Mouse (Mus musculus) left cerebral cortex, postnatal 14 days (tissue): Measurements from ENCODE around the gene Mrm3. TPM values are rescaled to one million over a fixed set of nuclear protein-coding genes. Genes with fewer than 3 reads are reported as not detected.

Experiments
- DNase-seq, 2 experiments: peaks; one replicate each; pipeline ENCODE4 v3.0.0; 2021 to 2022; ENCODE audit warnings: low spot score in 2 of 2, mixed read lengths in 1 of 2
- intact Hi-C: fragments of 180-260 bp; cut with DNase I; formaldehyde crosslinking; loops from one replicate; pipeline ENCODE4 v1.15.1; 2025
- total RNA-seq, 2 experiments: library from RNA; stranded (reverse); gene quantifications; 2 replicates each; pipeline ENCODE4 v1.2.3; 2021

The Mrm3 gene
- total RNA-seq, 2 experiments from 2014 or later: 15.0 to 15.1 TPM

GRCm38 (mm10) chr11:76279971-76280370 lies 36.5 kb downstream of the Mrm3 start:
- intact Hi-C loops: loop anchor here (10.0 kb wide), 1 partner anchor 405 kb away; no protein-coding TSS in a partner anchor
- no peak for DNase-seq

GRCm38 (mm10) chr11:76283841-76284240 lies 40.3 kb downstream of the Mrm3 start:
- DNase-seq: no peak
- intact Hi-C loops: loop anchor here (10.0 kb wide), 1 partner anchor 409 kb away; no protein-coding TSS in a partner anchor

- DNase-seq: no peak
- intact Hi-C loops: loop anchor here (10.0 kb wide), 1 partner anchor 411 kb away; no protein-coding TSS in a partner anchor
Observed at GRCm38 (mm10) chr11:76285431-76286075, 42.0 kb downstream of the Mrm3 start.

- no peak for DNase-seq
- intact Hi-C loops: loop anchor here (10.0 kb wide), 1 partner anchor 412 kb away; no protein-coding TSS in a partner anchor
Observed at GRCm38 (mm10) chr11:76286534-76287126, 43.1 kb downstream of the Mrm3 start.

- intact Hi-C loops: loop anchor here (10.0 kb wide), 1 partner anchor 412 kb away; no protein-coding TSS in a partner anchor
- no peak for DNase-seq
Observed at GRCm38 (mm10) chr11:76287301-76287700, 43.8 kb downstream of the Mrm3 start.

GRCm38 (mm10) chr11:76288645-76289044 lies 45.1 kb downstream of the Mrm3 start:
- peak; percentile 61 for DNase-seq
- intact Hi-C loops: loop anchor here (10.0 kb wide), 1 partner anchor 414 kb away; no protein-coding TSS in a partner anchor

- intact Hi-C loops: no loop called here
- DNase-seq: peak; percentile 59 to 63
Observed at GRCm38 (mm10) chr11:76290367-76290766, 46.9 kb downstream of the Mrm3 start.

GRCm38 (mm10) chr11:76291960-76292359 lies 48.4 kb downstream of the Mrm3 start:
- intact Hi-C loops: no loop called here
- DNase-seq: no peak

GRCm38 (mm10) chr11:76292398-76292797 lies 48.9 kb downstream of the Mrm3 start:
- DNase-seq: no peak
- intact Hi-C loops: no loop called here

- intact Hi-C loops: no loop called here
- DNase-seq: no peak
Observed at GRCm38 (mm10) chr11:76292831-76293230, 49.3 kb downstream of the Mrm3 start.

- intact Hi-C loops: no loop called here
- DNase-seq: no peak
Observed at GRCm38 (mm10) chr11:76294078-76294477, 50.6 kb downstream of the Mrm3 start.

GRCm38 (mm10) chr11:76294836-76295235 lies 51.3 kb downstream of the Mrm3 start:
- intact Hi-C loops: no loop called here

GRCm38 (mm10) chr11:76297252-76297651 lies 53.7 kb downstream of the Mrm3 start:
- intact Hi-C loops: no loop called here

More at GRCm38 (mm10) chr11:76294836-76295235, 51.3 kb downstream of the Mrm3 start:
- DNase-seq: no peak

GRCm38 (mm10) chr11:76298457-76299000 lies 55.0 kb downstream of the Mrm3 start:
- no peak for DNase-seq
- intact Hi-C loops: no loop called here

More at GRCm38 (mm10) chr11:76297252-76297651, 53.7 kb downstream of the Mrm3 start:
- peak in 1 of 2 experiments; percentile 14 for DNase-seq

Other genes starting within 250 kb of the Mrm3 start
- 1 to 10 TPM; 3.8 to 6.8 TPM for gene 1700016K19Rik, start 243.8 kb upstream of the Mrm3 start, total RNA-seq
- 10 to 100 TPM; 14.3 to 15.8 TPM for gene Rflnb, start 215.9 kb upstream of the Mrm3 start, total RNA-seq
- gene Vps53, start 64.1 kb upstream of the Mrm3 start, total RNA-seq: 10 to 100 TPM; 67.5 to 77.7 TPM
- gene Fam57a, start 64.0 kb upstream of the Mrm3 start, total RNA-seq: 10 to 100 TPM; 17.4 to 17.6 TPM
- gene Dbil5, start 26.1 kb upstream of the Mrm3 start, total RNA-seq: under 1 TPM; 0.85 to 0.90 TPM
- gene Gemin4, start 26.1 kb upstream of the Mrm3 start, total RNA-seq: 1 to 10 TPM; 5.7 to 8.3 TPM
- 10 to 100 TPM; 44.5 to 46.3 TPM for gene Glod4, start within 50 bp of the Mrm3 start, total RNA-seq
- gene Nxn, start 155.4 kb downstream of the Mrm3 start, total RNA-seq: 10 to 100 TPM; 10.1 to 12.2 TPM
- gene Timm22, start 163.2 kb downstream of the Mrm3 start, total RNA-seq: 10 to 100 TPM; 38.0 to 40.1 TPM